Mouse (Mus musculus) lung, postnatal 0 days (tissue): ENCODE results near the gene Paxbp1.
A peak's percentile ranks its signal among the peaks of the same experiment; 100 is the strongest.

Experiments
- CTCF ChIP-seq: IDR thresholded peaks from 2 replicates; pipeline ENCODE4 v1.5.1; 2016; ENCODE audit warnings: antibody characterized with exemption, mild to moderate bottlenecking
- EP300 ChIP-seq: IDR thresholded peaks from 2 replicates; pipeline ENCODE4 v1.6.1; 2016; ENCODE audit warnings: antibody characterized with exemption, mild to moderate bottlenecking, control low read depth

DNA sequence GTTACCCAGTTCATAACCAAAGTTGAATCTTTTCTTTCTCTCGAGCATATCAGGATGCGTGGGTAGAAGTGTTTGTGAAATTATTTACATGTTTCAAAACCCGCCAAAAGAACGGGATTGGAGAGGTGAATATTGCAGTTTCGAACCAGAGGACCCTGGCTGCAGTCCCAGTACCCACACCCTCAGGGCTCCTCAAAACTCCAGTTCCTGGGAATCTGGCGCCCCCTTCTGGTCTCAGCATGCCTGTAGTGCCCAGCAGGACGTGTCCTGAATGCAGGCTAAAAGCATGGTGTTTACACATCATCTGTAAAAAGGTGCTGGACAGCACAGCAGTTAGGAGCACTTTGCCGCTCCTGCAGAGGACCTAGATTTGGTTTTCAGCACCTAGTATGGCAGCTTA lies 1.2 kb upstream of the Paxbp1 start:
- TF ChIP-seq CTCF, result peak; percentile 66
- TF ChIP-seq EP300, result no peak
